Mouse (Mus musculus): ENCODE results near the gene Prkci. TPM values are rescaled to one million over a fixed set of nuclear protein-coding genes. Genes with fewer than 3 reads are reported as not detected.

Prkci gene
- polyA plus RNA-seq, 1 experiment, result 41.4 TPM

DNA sequence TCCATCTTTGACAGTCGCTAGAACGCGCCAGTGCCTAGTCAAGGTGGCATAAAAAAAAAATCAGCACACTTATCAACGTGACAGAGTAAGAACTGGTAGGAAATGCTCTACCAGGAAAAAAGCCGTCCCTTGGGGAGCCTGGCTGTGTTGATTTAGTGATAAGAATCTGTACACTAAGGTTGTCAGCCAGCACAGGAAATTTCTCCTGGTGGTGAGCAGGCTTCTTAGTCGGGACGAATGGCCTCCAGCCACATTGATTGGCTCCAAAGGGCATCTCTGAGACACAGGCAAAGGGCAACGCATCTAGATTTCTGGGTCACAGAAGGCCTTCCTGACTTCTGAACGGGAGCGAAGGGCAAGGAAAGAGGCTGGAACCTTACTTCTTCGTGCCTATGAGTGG lies 80.3 kb downstream of the Prkci start:
- Histone ChIP-seq H3K4me1 (ENCODE audit: control insufficient read depth, insufficient read depth, low read length) (no peaks in the 10 kb centered on the region), H3K4me3 (ENCODE audit: insufficient read depth, low read length) (no peak overlapping the region), H3K27ac (ENCODE audit: insufficient read depth, low read length) (no peak overlapping the region)
- no peak for TF ChIP-seq POLR2A (IDR thresholded peaks at IDR 0.05; ENCODE audit: extremely low read depth, insufficient read depth, low read length)

DNA sequence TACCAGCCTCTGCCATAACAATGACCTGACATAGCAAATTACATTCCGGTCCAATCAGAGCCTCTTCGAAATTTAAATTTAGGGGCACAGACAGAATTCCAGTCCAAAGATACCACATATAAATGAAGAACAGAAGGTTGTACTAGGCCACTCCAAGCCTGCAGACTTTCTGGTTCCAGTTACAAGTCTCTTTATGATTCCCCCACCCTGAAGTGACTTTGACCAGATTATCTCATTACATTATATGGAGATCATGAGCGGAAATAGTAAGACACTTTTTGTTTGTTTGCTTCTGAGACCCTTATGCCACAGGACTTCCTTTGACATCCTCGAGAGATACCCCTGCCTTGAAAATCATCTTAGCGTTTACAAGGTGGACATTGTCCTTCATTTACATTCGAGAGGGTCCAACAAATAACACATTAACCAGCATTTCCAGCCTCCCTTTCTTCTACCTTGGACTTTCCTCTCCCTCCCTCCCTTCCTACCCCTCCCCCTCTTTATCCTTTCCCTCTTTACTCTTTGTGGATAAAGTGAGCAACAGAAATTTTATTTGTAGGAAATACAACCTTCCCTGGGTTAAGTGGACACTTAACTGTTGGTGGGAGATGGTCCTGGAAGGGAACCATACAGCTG lies 81.6 kb downstream of the Prkci start:
- no peaks in the 10 kb centered on the region for H3K4me1 ChIP-seq (ENCODE audit: control insufficient read depth, insufficient read depth, low read length)
- H3K4me3 ChIP-seq (ENCODE audit: insufficient read depth, low read length), result no peak overlapping the region
- no peak for TF ChIP-seq CTCF (IDR thresholded peaks at IDR 0.05; ENCODE audit: extremely low read depth, insufficient read depth, low read length)
- TF ChIP-seq POLR2A (IDR thresholded peaks at IDR 0.05; ENCODE audit: extremely low read depth, insufficient read depth, low read length), result no peak
- H3K27ac ChIP-seq (ENCODE audit: insufficient read depth, low read length), result no peak overlapping the region

DNA sequence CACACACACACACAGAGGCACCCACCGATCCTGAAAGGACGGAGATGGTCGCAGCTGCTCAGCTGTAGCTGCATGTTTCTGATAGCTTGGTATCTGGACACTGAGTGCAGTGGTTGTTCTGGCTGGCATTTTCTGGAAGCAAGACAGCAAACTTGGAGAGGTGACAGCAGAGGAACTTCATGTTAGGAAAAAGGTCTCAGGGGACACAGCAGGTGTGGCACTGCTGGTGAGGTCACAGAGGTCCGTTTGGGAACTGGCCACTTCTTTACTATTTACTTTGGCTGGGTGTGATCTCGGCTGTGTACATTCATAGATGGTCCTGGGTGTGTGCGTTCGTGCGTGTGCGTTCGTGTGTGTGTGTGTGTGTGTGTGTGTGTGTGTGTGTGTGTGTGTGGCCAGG lies 83.9 kb downstream of the Prkci start:
- Histone ChIP-seq H3K4me3 (ENCODE audit: insufficient read depth, low read length) (no peak overlapping the region), H3K4me1 (ENCODE audit: control insufficient read depth, insufficient read depth, low read length) (no peaks in the 10 kb centered on the region), H3K27ac (ENCODE audit: insufficient read depth, low read length) (no peak overlapping the region)
- TF ChIP-seq CTCF (IDR thresholded peaks at IDR 0.05; ENCODE audit: extremely low read depth, insufficient read depth, low read length), result no peak
- TF ChIP-seq POLR2A (IDR thresholded peaks at IDR 0.05; ENCODE audit: extremely low read depth, insufficient read depth, low read length), result no peak

DNA sequence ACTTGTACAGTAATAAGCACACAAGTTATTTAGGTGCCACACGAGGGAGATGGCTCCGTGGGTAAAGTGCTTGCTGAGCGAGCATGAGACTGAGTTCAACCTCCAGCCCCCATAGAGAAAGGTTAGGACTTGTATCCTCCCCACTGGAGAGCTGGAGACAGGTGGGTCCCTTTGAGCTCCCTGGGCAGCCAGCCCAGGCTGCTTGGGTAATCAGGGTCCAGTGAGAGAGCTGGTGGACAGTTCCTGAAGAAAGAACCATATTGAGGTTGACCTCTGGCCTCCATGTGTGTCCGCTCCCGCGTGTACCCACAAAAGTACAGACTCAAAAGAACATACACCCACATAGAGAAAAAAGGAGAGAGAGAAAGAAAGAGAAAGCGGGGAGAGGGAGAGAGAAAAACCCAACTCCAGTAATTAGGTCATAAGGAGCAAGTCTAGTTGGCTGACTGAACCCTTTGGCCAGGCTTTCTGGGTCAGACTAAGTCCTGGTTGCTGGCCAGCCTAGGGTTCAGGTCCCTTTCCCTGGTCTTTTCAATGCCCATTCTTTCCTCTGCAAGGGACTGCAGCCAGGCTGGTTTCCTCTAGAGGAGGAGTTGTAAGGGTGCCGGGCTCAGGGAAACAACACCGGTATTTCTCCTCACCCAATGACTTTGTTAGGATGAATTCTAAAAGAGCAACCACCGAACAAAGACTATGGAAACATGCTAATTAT lies 85.4 kb downstream of the Prkci start:
- no peak overlapping the region for H3K4me3 ChIP-seq (ENCODE audit: insufficient read depth, low read length)
- H3K27ac ChIP-seq (ENCODE audit: insufficient read depth, low read length), result no peak overlapping the region
- TF ChIP-seq CTCF (IDR thresholded peaks at IDR 0.05; ENCODE audit: extremely low read depth, insufficient read depth, low read length) (no peak), POLR2A (IDR thresholded peaks at IDR 0.05; ENCODE audit: extremely low read depth, insufficient read depth, low read length) (no peak)
- H3K4me1 ChIP-seq (ENCODE audit: control insufficient read depth, insufficient read depth, low read length), result no peaks in the 10 kb centered on the region

DNA sequence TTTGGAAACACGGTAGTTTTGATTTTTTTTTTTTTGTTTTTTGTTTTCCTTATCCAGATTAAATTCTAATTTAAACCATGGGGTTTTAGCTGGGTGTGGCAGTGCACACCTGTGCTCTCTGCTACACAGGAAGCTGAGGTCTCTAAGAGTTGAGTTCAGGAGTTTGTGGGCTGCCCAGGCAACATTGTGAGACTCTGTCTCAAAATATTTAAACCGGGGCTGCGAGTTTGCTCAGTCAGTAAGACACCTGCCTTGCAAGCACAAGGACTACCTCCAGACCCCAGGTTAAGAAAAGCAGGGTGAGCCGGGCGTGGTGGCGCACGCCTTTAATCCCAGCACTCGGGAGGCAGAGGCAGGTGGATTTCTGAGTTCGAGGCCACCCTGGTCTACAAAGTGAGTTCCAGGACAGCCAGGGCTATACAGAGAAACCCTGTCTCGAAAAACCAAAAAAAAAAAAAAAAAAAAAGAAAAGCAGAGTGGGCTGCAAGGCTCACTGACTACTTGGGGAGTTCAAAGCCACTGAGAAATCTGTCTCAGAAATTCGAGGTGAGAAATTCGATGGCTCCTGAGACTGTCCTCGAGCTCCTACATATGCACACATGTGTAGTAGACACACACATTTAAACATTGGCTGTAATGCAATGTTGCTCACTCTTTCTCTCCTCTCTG lies 87.4 kb downstream of the Prkci start:
- no peak overlapping the region for H3K27ac ChIP-seq (ENCODE audit: insufficient read depth, low read length)
- no peak for TF ChIP-seq CTCF (IDR thresholded peaks at IDR 0.05; ENCODE audit: extremely low read depth, insufficient read depth, low read length)
- TF ChIP-seq POLR2A (IDR thresholded peaks at IDR 0.05; ENCODE audit: extremely low read depth, insufficient read depth, low read length), result no peak
- H3K4me1 ChIP-seq (ENCODE audit: control insufficient read depth, insufficient read depth, low read length), result no peaks in the 10 kb centered on the region
- H3K4me3 ChIP-seq (ENCODE audit: insufficient read depth, low read length), result no peak overlapping the region

DNA sequence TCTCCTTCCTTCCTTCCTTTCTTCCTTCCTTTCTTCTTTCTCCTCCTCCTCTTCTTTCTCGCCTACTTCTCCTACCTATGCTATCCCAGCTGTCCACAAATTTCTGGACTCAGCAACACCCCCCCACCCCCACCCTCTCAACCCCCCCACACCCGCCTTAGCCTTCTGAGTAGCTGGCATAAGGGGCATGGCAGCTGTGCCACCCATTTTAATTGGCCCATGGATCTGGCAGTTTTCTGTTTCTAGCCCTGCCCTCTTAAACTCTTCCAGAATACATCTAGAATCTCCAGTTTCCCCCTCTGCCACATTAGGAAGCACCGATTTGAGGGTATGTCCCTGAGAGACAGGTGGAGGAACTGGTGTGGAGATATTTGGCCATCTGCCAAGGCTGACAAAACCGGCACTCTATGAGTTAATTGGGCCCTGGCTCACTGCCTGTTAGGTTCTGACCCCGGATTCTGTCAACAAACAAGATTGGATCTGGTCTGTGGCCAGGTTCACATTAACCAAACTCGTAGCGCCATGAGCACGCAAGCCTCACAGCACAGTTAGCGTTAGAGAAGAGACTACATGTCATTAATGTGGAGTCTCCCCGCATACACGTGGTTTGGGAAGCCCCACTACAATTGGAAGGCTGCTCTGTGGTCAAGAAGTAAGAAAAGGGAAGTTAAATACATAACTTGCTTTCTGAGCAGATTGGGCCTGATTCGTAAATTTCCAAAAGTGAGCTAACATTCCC lies 88.1 kb downstream of the Prkci start:
- TF ChIP-seq CTCF (IDR thresholded peaks at IDR 0.05; ENCODE audit: extremely low read depth, insufficient read depth, low read length) (no peak), POLR2A (IDR thresholded peaks at IDR 0.05; ENCODE audit: extremely low read depth, insufficient read depth, low read length) (no peak)
- no peaks in the 10 kb centered on the region for H3K4me1 ChIP-seq (ENCODE audit: control insufficient read depth, insufficient read depth, low read length)
- H3K4me3 ChIP-seq (ENCODE audit: insufficient read depth, low read length), result no peak overlapping the region

DNA sequence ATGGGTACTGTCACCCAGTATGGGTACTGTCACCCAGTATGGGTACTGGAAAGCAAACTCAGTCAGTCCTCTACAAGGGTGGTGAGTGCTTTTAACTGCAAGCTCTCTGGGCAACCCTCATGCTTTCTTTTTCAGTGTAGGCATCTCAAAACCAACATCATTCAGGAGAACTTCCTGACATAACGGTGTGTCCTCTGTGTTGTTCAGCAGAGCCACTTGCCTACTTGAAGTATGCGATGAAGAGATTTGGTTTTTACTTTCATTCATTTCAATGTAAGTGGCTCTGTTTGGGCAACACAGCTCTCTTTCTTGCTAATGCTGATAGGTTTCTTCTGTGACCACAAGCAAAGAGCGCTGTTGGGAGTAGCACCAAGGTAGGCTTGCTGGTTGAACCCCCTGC lies 89.5 kb downstream of the Prkci start:
- no peak overlapping the region for H3K4me3 ChIP-seq (ENCODE audit: insufficient read depth, low read length)
- H3K27ac ChIP-seq (ENCODE audit: insufficient read depth, low read length), result no peak overlapping the region
- no peaks in the 10 kb centered on the region for H3K4me1 ChIP-seq (ENCODE audit: control insufficient read depth, insufficient read depth, low read length)
- TF ChIP-seq CTCF (IDR thresholded peaks at IDR 0.05; ENCODE audit: extremely low read depth, insufficient read depth, low read length) (no peak), POLR2A (IDR thresholded peaks at IDR 0.05; ENCODE audit: extremely low read depth, insufficient read depth, low read length) (no peak)

More for the DNA sequence above, 88.1 kb downstream of the Prkci start:
- no peak overlapping the region for H3K27ac ChIP-seq (ENCODE audit: insufficient read depth, low read length)

DNA sequence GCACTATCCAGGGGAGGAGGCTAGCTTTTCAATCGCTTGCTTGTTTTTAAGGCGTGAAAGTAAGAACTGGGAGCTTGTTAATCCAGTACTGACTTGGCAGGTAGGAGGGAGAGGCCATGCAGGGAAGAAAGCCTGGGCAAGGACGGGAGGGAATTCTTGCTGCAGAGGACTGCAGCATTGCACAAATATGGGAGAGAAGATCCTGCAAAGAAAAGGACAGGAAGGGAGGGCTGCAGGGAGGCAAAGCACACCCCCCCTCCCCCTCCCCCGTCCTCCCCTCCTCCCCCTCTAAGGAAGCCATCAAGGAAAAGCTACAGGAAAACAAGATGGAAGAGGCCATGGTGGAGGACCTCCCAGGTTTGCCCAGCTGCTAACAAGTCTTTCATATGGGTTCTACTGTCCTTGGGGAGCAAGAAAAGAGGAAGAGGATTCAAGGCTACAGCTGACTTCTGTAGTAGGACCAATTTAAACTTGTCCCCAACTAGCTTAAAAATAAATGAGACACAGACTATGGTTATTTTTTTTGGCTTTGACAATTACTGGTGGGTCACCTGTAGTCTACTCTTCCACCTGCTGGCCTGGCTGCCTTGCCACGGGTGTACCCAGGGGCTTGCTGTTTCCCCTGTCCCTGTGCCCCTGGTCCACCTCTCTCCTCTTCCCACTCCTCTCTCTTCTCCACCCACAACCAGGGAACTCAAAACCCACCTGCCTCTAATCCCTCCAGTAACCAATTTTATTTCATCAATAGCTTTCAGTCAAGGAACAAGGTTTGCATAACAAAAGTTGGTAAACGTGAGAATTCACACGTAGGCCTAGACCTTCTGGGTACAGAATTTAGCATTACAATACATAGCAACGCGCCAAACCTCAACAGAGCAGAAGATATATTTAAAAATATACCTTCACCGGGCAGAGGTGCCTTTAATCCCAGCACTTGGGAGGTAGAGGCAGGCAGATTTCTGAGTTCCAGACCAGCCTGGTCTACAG lies 93.5 kb downstream of the Prkci start:
- Histone ChIP-seq H3K4me1 (ENCODE audit: control insufficient read depth, insufficient read depth, low read length) (no peaks in the 10 kb centered on the region), H3K27ac (ENCODE audit: insufficient read depth, low read length) (no peak overlapping the region), H3K4me3 (ENCODE audit: insufficient read depth, low read length) (no peak overlapping the region)
- TF ChIP-seq POLR2A (IDR thresholded peaks at IDR 0.05; ENCODE audit: extremely low read depth, insufficient read depth, low read length) (no peak), CTCF (IDR thresholded peaks at IDR 0.05; ENCODE audit: extremely low read depth, insufficient read depth, low read length) (no peak)
